Mouse (Mus musculus): ENCODE measurements around the gene Ramac. TPM values are rescaled to one million over a fixed set of nuclear protein-coding genes. Genes with fewer than 3 reads are reported as not detected.

Gene Ramac
- 186 and 227 TPM in 2 replicates for polyA plus RNA-seq (2021; fragmentation: Nextera tagmentation)
- long read RNA-seq, experiment 1, transcript Ramac-201 (3 exons, 1,452 nt), result major isoform, 503 of 517 reads
- long read RNA-seq, experiment 1, partial matches to known transcripts, result 5 of 517 reads
- long read RNA-seq, experiment 1, other reads (novel, unspliced or antisense), result 8 of 517 reads
- long read RNA-seq, experiment 2, transcript Ramac-201 (3 exons, 1,452 nt), result major isoform, 282 of 318 reads
- long read RNA-seq, experiment 2, partial matches to known transcripts, result 32 of 318 reads
- long read RNA-seq, experiment 2, other reads (novel, unspliced or antisense), result 4 of 318 reads

GRCm38 (mm10) chr7:81762180-81763109 lies at the start of gene Ramac:
Gene Ramac, plus strand, starts transcription at chr7:81762925.

GRCm38 (mm10) chr7:81789095-81789757 lies 26.5 kb downstream of the Ramac start, which contains the start of gene 3110040N11Rik:
Gene 3110040N11Rik, minus strand, starts transcription at chr7:81789478.

Other genes starting within 250 kb of the Ramac start
- gene Fsd2, start 196.0 kb upstream of the Ramac start, polyA plus RNA-seq (2021; fragmentation: Nextera tagmentation), result 0.10 and 0.27 TPM in 2 replicates
- 2.3 and 5.4 TPM in 2 replicates for gene Whamm, start 191.7 kb upstream of the Ramac start, polyA plus RNA-seq (2021; fragmentation: Nextera tagmentation)
- 21.8 and 51.4 TPM in 2 replicates for gene Homer2, start 55.4 kb upstream of the Ramac start, polyA plus RNA-seq (2021; fragmentation: Nextera tagmentation)
- 50.3 and 62.5 TPM in 2 replicates for gene 3110040N11Rik, start 26.6 kb downstream of the Ramac start, polyA plus RNA-seq (2021; fragmentation: Nextera tagmentation)
- 21.7 and 101 TPM in 2 replicates for gene Btbd1, start 66.5 kb downstream of the Ramac start, polyA plus RNA-seq (2021; fragmentation: Nextera tagmentation)
- gene Gm10160, start 92.9 kb downstream of the Ramac start, polyA plus RNA-seq (2021; fragmentation: Nextera tagmentation), result not detected in 2 replicates
- gene Tm6sf1, start 96.1 kb downstream of the Ramac start, polyA plus RNA-seq (2021; fragmentation: Nextera tagmentation), result 3.2 and 17.3 TPM in 2 replicates
- 14.0 and 29.8 TPM in 2 replicates for gene Hdgfl3, start 171.5 kb downstream of the Ramac start, polyA plus RNA-seq (2021; fragmentation: Nextera tagmentation)
- gene Bnc1, start 229.4 kb downstream of the Ramac start, polyA plus RNA-seq (2021; fragmentation: Nextera tagmentation), result not detected in 2 replicates

All from left cerebral cortex, adult 6 months (tissue).